Mouse (Mus musculus): ENCODE results near the gene Tie1. TPM values are rescaled to one million over a fixed set of nuclear protein-coding genes. Genes with fewer than 3 reads are reported as not detected.

The Tie1 gene
- polyA plus RNA-seq, 1 experiment: 32.0 TPM

DNA sequence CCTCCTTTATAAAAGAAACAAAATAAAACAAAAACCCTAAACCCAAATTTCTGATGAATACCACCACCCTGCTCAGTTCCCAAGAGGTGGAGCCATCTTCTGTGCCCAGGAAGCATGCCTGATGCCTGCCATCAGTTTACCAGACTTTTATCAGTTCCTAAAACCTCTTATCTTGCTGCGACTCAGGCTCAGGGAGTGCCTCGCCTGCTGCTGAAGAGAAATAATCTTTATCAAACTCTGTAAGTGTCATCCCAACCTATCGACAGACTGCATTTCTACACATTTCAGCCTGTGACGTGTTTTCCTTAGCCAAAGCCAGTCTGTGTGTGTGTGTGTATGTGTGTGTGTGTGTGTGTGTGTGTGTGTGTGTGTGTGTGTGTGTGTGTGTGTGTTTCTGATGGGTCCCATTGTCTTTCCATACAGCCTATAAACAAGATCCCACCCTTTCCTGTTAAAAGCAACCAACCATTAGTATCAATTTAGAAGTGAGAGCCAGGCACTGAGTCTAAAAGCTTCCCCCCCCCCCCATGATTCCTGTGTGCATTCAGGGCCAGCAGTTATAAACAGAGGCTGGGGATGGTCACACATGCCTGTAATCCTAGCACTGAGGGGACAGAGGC is 65.2 kb downstream of the Tie1 start:
- H3K4me3 ChIP-seq (replicated peaks): no peak overlapping the region
- no peaks in the 10 kb centered on the region for H3K9me3 ChIP-seq
- H3K36me3 ChIP-seq (replicated peaks; ENCODE audit: low read length): peaks cover 60% of the 10 kb centered on the region
- peaks cover 49% of the 10 kb centered on the region for H3K4me1 ChIP-seq
- TF ChIP-seq FLI1 (IDR thresholded peaks at IDR 0.05; ENCODE audit: low read length) (no peak), GATA1 (IDR thresholded peaks at IDR 0.05; ENCODE audit: borderline replicate concordance, low read length) (no peak)
- no peaks in the 10 kb centered on the region for H3K27me3 ChIP-seq (replicated peaks)

DNA sequence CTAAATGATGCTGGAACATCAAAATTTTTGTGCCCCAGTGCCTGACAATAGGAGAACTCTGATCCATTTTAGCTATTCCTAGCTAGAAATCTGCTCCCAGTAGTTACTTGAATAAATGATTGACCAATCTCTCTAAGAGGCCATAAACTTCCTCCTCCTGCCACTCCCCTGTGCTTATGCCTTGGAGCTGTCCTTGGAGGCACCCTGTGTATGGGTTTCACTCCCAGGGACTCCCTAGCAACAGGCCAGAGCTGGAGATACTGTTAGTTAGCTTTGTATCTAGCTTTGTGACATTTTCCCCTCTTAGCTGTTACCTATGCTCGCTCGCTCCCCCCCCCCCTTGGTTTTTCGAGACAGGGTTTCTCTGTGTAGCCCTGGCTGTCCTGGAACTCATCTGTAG is 68.5 kb downstream of the Tie1 start:
- Histone ChIP-seq H3K36me3 (replicated peaks; ENCODE audit: low read length) (peaks cover 81% of the 10 kb centered on the region), H3K4me3 (replicated peaks) (no peak overlapping the region), H3K9me3 (no peaks in the 10 kb centered on the region), H3K27me3 (replicated peaks) (no peaks in the 10 kb centered on the region), H3K4me1 (peaks cover 43% of the 10 kb centered on the region)
- TF ChIP-seq FLI1 (IDR thresholded peaks at IDR 0.05; ENCODE audit: low read length) (no peak), GATA1 (IDR thresholded peaks at IDR 0.05; ENCODE audit: borderline replicate concordance, low read length) (no peak)

Other genes starting within 250 kb of the Tie1 start
- gene Ptprf, start 198.7 kb downstream of the Tie1 start, polyA plus RNA-seq (2012; ENCODE audit: insufficient read depth, low replicate concordance): 0.41 and 1.1 TPM in 2 replicates
- 23.1 and 33.1 TPM in 2 replicates for gene Szt2, start 80.8 kb downstream of the Tie1 start, polyA plus RNA-seq (2012; ENCODE audit: insufficient read depth, low replicate concordance)
- gene Med8, start 80.7 kb downstream of the Tie1 start, polyA plus RNA-seq (2012; ENCODE audit: insufficient read depth, low replicate concordance): 12.6 and 39.3 TPM in 2 replicates
- 148 and 265 TPM in 2 replicates for gene Elovl1, start 62.0 kb downstream of the Tie1 start, polyA plus RNA-seq (2012; ENCODE audit: insufficient read depth, low replicate concordance)
- 89.0 and 104 TPM in 2 replicates for gene Cdc20, start 52.7 kb downstream of the Tie1 start, polyA plus RNA-seq (2012; ENCODE audit: insufficient read depth, low replicate concordance)
- gene Mpl, start 32.5 kb downstream of the Tie1 start, polyA plus RNA-seq (2012; ENCODE audit: insufficient read depth, low replicate concordance): 425 and 2,158 TPM in 2 replicates
- 64.9 and 160 TPM in 2 replicates for gene 2610528J11Rik, start 36.9 kb upstream of the Tie1 start, polyA plus RNA-seq (2012; ENCODE audit: insufficient read depth, low replicate concordance)
- 0.22 TPM in 1 of 2 replicates, not detected in the other for gene Tmem125, start 54.0 kb upstream of the Tie1 start, polyA plus RNA-seq (2012; ENCODE audit: insufficient read depth, low replicate concordance)
- gene Cfap57, start 130.7 kb upstream of the Tie1 start, polyA plus RNA-seq (2012; ENCODE audit: insufficient read depth, low replicate concordance): not detected in 2 replicates
- gene Ebna1bp2, start 130.7 kb upstream of the Tie1 start, polyA plus RNA-seq (2012; ENCODE audit: insufficient read depth, low replicate concordance): 1.1 and 21.0 TPM in 2 replicates
- gene Olfr62, start 168.9 kb upstream of the Tie1 start, polyA plus RNA-seq (2012; ENCODE audit: insufficient read depth, low replicate concordance): 0.08 TPM in 1 of 2 replicates, not detected in the other
- not detected in 2 replicates for gene Olfr1342, start 202.7 kb upstream of the Tie1 start, polyA plus RNA-seq (2012; ENCODE audit: insufficient read depth, low replicate concordance)
- not detected in 2 replicates for gene Olfr1341, start 213.5 kb upstream of the Tie1 start, polyA plus RNA-seq (2012; ENCODE audit: insufficient read depth, low replicate concordance)
- gene Olfr1340, start 230.1 kb upstream of the Tie1 start, polyA plus RNA-seq (2012; ENCODE audit: insufficient read depth, low replicate concordance): not detected in 2 replicates
- not detected in 2 replicates for gene Olfr1339, start 242.1 kb upstream of the Tie1 start, polyA plus RNA-seq (2012; ENCODE audit: insufficient read depth, low replicate concordance)

Measured in megakaryocyte, embryonic 14.5 days (primary cell).